Mouse (Mus musculus): Measurements from ENCODE around the gene Plbd1. TPM values are rescaled to one million over a fixed set of nuclear protein-coding genes. Genes with fewer than 3 reads are reported as not detected.

Plbd1 gene
- polyA plus RNA-seq, 1 experiment: 22.8 TPM

DNA sequence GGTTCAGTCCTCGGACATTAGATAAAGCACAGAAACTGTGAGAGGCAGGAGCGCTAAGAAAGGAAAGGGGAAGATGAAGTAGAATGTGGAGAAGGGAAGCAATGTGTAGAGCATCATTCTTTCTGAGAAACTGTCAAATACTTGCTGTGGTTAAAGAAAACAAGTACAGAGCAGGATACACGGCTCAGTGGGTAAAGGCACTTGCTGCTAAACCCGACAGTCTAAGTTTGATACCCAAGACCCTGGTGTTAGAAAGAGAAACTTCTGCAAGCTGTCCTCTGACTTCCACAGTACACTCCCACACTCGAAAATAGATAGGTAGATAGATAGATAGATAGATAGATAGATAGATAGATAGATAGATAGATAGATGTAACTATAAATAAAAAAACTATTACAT is 8.4 kb downstream of the Plbd1 start:
- no peak for DNase-seq
- Histone ChIP-seq H3K4me3 (ENCODE audit: insufficient read depth, low read depth, low read length) (no peak overlapping the region), H3K4me1 (ENCODE audit: control insufficient read depth, insufficient read depth, low read length) (no peaks in the 10 kb centered on the region), H3K27ac (ENCODE audit: insufficient read depth, low read depth, low read length) (no peak overlapping the region), H3K27me3 (replicated peaks; ENCODE audit: control insufficient read depth, insufficient read depth, low read length) (no peaks in the 10 kb centered on the region), H3K36me3 (ENCODE audit: control insufficient read depth, insufficient read depth, low read length) (no peaks in the 10 kb centered on the region)
- 44% methylated on average over 5 of the region's 5 CpGs for WGBS
- no peak for TF ChIP-seq CTCF (conservative IDR thresholded peaks at IDR 0.05; ENCODE audit: insufficient read depth, insufficient read length, low read depth, low read length)
- no peak for TF ChIP-seq POLR2A (IDR thresholded peaks at IDR 0.05; ENCODE audit: low read depth, low read length)

DNA sequence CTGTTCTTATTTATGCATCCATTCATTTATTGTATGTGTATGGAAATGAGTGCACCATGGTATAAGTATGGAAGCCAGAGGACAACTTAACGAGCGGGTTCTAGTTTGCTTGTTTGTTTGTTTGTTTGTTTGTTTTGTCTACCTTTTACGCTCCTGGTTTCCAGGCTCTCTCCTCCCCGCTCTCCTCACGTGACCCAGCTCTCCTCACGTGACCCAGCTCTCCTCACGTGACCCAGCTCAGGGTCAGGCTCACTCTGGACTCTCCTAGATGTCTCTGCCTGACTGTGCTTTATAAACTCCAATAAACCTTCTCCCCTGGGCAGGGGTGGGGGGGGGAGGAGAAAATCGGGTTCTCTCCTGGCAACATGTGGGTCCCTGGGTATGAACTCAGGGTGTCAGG is 11.1 kb downstream of the Plbd1 start:
- H3K27ac ChIP-seq (ENCODE audit: insufficient read depth, low read depth, low read length): no peak overlapping the region
- WGBS: 82% methylated on average over 8 of the region's 8 CpGs
- H3K4me1 ChIP-seq (ENCODE audit: control insufficient read depth, insufficient read depth, low read length): no peaks in the 10 kb centered on the region
- no peaks in the 10 kb centered on the region for H3K27me3 ChIP-seq (replicated peaks; ENCODE audit: control insufficient read depth, insufficient read depth, low read length)
- H3K4me3 ChIP-seq (ENCODE audit: insufficient read depth, low read depth, low read length): no peak overlapping the region
- no peaks in the 10 kb centered on the region for H3K36me3 ChIP-seq (ENCODE audit: control insufficient read depth, insufficient read depth, low read length)
- TF ChIP-seq POLR2A (IDR thresholded peaks at IDR 0.05; ENCODE audit: low read depth, low read length) (no peak), CTCF (conservative IDR thresholded peaks at IDR 0.05; ENCODE audit: insufficient read depth, insufficient read length, low read depth, low read length) (no peak)
- DNase-seq: no peak

DNA sequence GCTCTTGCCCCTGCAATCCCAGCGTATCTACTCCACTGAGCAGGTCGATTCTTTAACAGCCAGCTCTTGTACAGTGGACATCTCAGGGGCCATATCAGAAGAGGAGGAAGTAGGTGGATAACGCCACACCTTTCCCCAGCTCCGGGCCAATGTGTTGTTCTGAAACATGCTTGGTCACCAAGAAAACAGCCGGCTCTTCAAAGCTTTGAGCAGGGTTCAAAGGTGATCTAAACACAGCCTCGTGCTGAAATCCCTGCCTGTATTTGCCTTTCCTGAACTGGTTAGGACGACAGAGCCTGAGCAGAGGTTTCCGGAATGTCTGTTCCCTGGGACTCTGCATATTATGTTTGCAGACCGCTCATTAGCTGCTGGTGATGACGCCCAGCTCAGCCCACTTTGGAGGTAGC is 14.3 kb downstream of the Plbd1 start:
- no peaks in the 10 kb centered on the region for H3K27me3 ChIP-seq (replicated peaks; ENCODE audit: control insufficient read depth, insufficient read depth, low read length)
- H3K4me3 ChIP-seq (ENCODE audit: insufficient read depth, low read depth, low read length): no peak overlapping the region
- TF ChIP-seq POLR2A (IDR thresholded peaks at IDR 0.05; ENCODE audit: low read depth, low read length) (no peak), CTCF (conservative IDR thresholded peaks at IDR 0.05; ENCODE audit: insufficient read depth, insufficient read length, low read depth, low read length) (no peak)
- peak; percentile 19 for DNase-seq
- no peak overlapping the region for H3K27ac ChIP-seq (ENCODE audit: insufficient read depth, low read depth, low read length)
- H3K36me3 ChIP-seq (ENCODE audit: control insufficient read depth, insufficient read depth, low read length): no peaks in the 10 kb centered on the region
- H3K4me1 ChIP-seq (ENCODE audit: control insufficient read depth, insufficient read depth, low read length): no peaks in the 10 kb centered on the region
- 57% methylated on average over 10 of the region's 10 CpGs for WGBS

DNA sequence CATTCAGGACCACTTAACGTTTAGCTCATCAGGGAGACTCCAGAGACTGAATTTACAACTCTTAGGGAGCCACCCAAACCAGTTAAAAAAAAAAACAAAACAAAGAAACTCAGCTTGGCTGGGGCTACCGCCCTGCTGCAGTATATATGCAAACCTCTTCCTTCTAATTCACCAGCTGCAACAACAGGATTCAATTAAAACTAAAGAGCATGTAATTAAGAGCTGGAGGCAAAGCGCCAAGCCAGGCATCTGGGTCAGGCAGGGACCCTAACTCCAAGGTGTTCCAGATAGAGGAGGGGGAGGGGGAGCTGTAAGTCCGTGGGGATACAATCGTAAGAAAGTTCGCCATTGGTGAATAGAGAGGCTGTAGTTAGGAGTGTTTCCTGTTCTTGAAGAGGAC is 15.5 kb downstream of the Plbd1 start:
- H3K27me3 ChIP-seq (replicated peaks; ENCODE audit: control insufficient read depth, insufficient read depth, low read length): no peaks in the 10 kb centered on the region
- 37% methylated on average over 6 of the region's 6 CpGs for WGBS
- H3K4me3 ChIP-seq (ENCODE audit: insufficient read depth, low read depth, low read length): no peak overlapping the region
- no peak overlapping the region for H3K27ac ChIP-seq (ENCODE audit: insufficient read depth, low read depth, low read length)
- no peaks in the 10 kb centered on the region for H3K36me3 ChIP-seq (ENCODE audit: control insufficient read depth, insufficient read depth, low read length)
- no peaks in the 10 kb centered on the region for H3K4me1 ChIP-seq (ENCODE audit: control insufficient read depth, insufficient read depth, low read length)
- DNase-seq: no peak
- TF ChIP-seq POLR2A (IDR thresholded peaks at IDR 0.05; ENCODE audit: low read depth, low read length): no peak
- TF ChIP-seq CTCF (conservative IDR thresholded peaks at IDR 0.05; ENCODE audit: insufficient read depth, insufficient read length, low read depth, low read length): no peak

DNA sequence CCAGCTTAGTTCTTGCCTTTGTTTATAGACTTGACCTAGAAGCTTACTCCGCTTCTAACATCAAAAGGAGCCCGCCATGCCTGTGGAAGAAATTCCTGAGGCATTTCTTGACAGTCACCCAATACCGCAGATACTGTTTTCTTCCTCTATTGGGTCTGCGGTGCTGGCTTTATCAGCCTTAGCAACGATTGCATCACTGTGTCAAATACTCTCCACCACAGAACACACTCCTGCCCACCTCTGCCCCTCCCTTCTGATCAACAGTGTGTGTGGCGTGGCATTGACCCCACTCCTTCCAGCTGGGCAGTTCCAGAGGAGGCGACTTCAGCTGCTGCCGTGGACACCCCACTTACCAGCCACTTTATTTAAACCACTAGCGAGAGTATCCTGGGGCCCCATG is 16.0 kb downstream of the Plbd1 start:
- TF ChIP-seq CTCF (conservative IDR thresholded peaks at IDR 0.05; ENCODE audit: insufficient read depth, insufficient read length, low read depth, low read length) (no peak), POLR2A (IDR thresholded peaks at IDR 0.05; ENCODE audit: low read depth, low read length) (no peak)
- Histone ChIP-seq H3K27ac (ENCODE audit: insufficient read depth, low read depth, low read length) (no peak overlapping the region), H3K4me3 (ENCODE audit: insufficient read depth, low read depth, low read length) (no peak overlapping the region), H3K36me3 (ENCODE audit: control insufficient read depth, insufficient read depth, low read length) (no peaks in the 10 kb centered on the region), H3K27me3 (replicated peaks; ENCODE audit: control insufficient read depth, insufficient read depth, low read length) (no peaks in the 10 kb centered on the region), H3K4me1 (ENCODE audit: control insufficient read depth, insufficient read depth, low read length) (no peaks in the 10 kb centered on the region)
- WGBS: 44% methylated on average over 9 of the region's 9 CpGs
- DNase-seq: no peak

DNA sequence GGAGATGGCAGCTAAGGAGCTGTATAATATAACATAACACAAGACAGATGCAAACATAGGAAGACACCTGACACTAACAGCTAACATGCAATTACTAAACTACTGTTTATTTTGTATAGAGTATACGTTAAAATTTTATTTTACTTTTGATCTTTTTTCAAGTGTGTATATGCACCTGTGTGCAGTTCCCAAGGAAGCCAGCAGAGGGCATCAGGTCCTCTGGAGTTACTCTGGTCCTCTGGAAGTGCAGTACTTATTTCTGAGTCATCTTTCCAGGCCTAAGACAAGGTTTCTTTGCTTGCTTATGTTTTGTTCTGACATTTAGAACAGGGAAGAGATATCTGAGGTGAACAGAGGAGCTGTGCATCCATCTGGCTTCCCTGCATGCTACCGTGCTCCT is 17.6 kb downstream of the Plbd1 start:
- 94% methylated on average over 2 of the region's 2 CpGs for WGBS
- no peaks in the 10 kb centered on the region for H3K27me3 ChIP-seq (replicated peaks; ENCODE audit: control insufficient read depth, insufficient read depth, low read length)
- no peaks in the 10 kb centered on the region for H3K36me3 ChIP-seq (ENCODE audit: control insufficient read depth, insufficient read depth, low read length)
- no peak overlapping the region for H3K27ac ChIP-seq (ENCODE audit: insufficient read depth, low read depth, low read length)
- TF ChIP-seq POLR2A (IDR thresholded peaks at IDR 0.05; ENCODE audit: low read depth, low read length) (no peak), CTCF (conservative IDR thresholded peaks at IDR 0.05; ENCODE audit: insufficient read depth, insufficient read length, low read depth, low read length) (peak; percentile 27; the same call in 1 of the 2 replicates)
- no peak overlapping the region for H3K4me3 ChIP-seq (ENCODE audit: insufficient read depth, low read depth, low read length)
- no peak for DNase-seq
- no peaks in the 10 kb centered on the region for H3K4me1 ChIP-seq (ENCODE audit: control insufficient read depth, insufficient read depth, low read length)

DNA sequence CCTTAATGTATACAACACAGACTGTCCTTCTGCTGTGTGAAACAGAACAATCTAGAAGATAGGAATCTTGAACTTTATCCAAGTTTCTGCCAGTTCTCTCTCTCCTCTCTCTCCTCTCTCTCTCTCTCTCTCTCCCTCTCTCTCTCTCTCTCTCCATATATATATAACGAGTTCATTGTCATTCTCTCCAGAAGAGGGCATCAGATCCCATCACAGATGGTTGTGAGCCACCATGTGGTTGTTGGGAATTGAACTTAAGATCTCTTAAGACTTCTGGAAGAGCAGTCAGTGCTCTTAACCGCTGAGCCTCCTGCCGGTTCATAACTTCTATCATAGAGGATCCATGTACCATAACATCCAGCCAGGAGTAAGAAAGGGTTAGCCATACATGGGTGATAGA is 26.7 kb downstream of the Plbd1 start:
- DNase-seq: no peak
- H3K27ac ChIP-seq (ENCODE audit: insufficient read depth, low read depth, low read length): no peak overlapping the region
- H3K27me3 ChIP-seq (replicated peaks; ENCODE audit: control insufficient read depth, insufficient read depth, low read length): no peaks in the 10 kb centered on the region
- H3K36me3 ChIP-seq (ENCODE audit: control insufficient read depth, insufficient read depth, low read length): no peaks in the 10 kb centered on the region
- no peak overlapping the region for H3K4me3 ChIP-seq (ENCODE audit: insufficient read depth, low read depth, low read length)
- H3K4me1 ChIP-seq (ENCODE audit: control insufficient read depth, insufficient read depth, low read length): no peaks in the 10 kb centered on the region
- TF ChIP-seq POLR2A (IDR thresholded peaks at IDR 0.05; ENCODE audit: low read depth, low read length): no peak
- TF ChIP-seq CTCF (conservative IDR thresholded peaks at IDR 0.05; ENCODE audit: insufficient read depth, insufficient read length, low read depth, low read length): no peak
- WGBS: 73% methylated on average over 3 of the region's 3 CpGs

DNA sequence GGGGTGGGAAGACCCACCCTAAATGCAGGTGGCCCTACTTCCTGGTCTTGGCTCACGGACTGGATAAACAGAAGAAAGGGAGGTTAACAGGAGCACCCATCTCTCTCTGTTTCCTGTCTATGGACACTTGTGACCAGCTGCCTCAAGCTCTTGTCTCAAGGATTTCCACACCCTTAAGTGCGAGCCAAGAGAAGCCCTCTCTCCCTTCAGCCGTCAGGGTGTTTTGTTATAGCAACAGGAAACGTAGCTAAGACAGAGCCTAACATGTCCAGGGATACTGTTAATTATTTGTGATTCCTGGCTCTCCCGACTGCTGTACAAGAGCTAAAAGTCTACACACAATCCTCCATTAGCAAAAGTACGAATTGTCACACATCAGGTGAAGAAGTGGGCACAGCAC is 28.0 kb downstream of the Plbd1 start:
- DNase-seq: no peak
- no peak overlapping the region for H3K27ac ChIP-seq (ENCODE audit: insufficient read depth, low read depth, low read length)
- TF ChIP-seq CTCF (conservative IDR thresholded peaks at IDR 0.05; ENCODE audit: insufficient read depth, insufficient read length, low read depth, low read length): no peak
- TF ChIP-seq POLR2A (IDR thresholded peaks at IDR 0.05; ENCODE audit: low read depth, low read length): no peak
- no peaks in the 10 kb centered on the region for H3K4me1 ChIP-seq (ENCODE audit: control insufficient read depth, insufficient read depth, low read length)
- H3K4me3 ChIP-seq (ENCODE audit: insufficient read depth, low read depth, low read length): no peak overlapping the region
- WGBS: 44% methylated on average over 6 of the region's 6 CpGs
- no peaks in the 10 kb centered on the region for H3K27me3 ChIP-seq (replicated peaks; ENCODE audit: control insufficient read depth, insufficient read depth, low read length)
- no peaks in the 10 kb centered on the region for H3K36me3 ChIP-seq (ENCODE audit: control insufficient read depth, insufficient read depth, low read length)

Data from kidney, adult 2 months (tissue).